Mouse (Mus musculus): ENCODE results near the gene Gale.

The Gale gene

DNA sequence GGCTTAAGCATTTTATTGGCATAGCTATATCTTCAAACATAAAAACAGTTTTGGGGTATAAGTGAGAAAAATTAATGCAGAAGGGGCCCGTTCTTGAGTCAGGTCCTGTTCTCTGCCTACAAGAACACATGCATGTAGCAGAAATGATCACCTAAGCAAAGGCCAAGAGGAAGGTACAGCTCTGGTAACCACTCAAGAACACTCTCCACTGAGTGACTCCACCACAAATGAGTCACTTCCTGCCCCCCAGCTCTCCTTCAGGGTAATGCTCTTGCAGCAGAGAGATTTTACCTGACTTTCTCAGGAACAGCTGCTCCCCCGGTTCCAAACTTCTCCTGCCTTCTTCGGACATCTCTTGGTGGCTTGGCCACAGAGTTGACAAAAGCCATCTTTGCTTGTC is 43.3 kb downstream of the Gale start:
- CTCF ChIA-PET, result interaction anchor here (0.6 kb wide), 1 partner anchor 10 kb away, joined by 5 read pairs; no protein-coding TSS in a partner anchor

DNA sequence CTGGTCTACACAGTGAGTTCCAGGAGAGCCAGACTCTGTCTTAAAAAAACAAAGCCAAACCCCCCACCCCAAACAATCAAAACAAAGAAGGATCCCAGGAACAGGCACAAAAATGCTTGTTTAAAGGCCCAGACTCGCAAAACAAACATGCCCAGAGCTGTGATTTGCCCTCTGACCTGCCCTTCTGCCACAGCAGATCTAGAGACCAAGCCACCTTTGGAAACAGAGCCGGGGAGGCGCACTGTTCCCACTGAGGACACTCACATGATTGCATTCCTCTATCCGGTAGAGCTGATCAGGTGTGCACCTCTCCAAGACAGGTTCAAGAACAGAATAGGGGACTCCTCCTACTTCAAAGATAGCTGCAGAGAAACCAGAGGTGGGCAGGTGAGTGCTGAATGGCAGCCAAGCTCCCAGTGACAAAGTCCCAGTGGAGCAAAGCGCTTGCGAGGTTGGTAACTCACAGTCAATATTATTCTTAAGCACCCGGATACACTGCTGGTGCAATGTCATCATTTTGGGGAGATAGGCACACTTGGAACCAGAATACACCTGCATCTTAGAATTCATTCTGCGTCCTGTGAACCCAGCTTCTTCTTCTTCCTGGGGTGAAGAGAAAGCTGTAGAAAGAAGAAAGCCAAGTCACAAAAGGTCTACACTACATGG is 45.4 kb downstream of the Gale start:
- CTCF ChIA-PET, result interaction anchor here (0.7 kb wide), 1 partner anchor 38 kb away, joined by 8 read pairs; no protein-coding TSS in a partner anchor

DNA sequence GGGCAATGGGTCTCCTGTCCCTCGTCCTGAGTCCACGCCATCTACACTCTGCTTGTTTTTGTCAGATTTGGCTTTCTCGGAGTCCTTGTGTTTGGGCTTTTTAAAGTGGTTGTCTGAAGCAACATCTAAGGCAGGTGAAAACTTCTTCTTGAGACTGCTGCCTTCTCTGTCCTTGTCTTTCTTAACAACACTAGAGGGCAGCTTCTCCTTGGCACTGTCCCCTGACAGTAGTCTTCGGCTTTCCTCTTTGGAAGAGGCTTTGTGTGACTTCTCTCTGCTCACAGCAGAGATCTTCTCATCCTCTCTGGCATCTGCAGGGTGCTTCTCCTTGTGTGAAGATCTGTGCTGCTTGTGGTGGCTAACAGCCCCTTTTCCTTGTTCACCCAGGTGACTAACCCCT is 47.1 kb downstream of the Gale start:
- CTCF ChIA-PET, result interaction anchor here (0.6 kb wide), 1 partner anchor 18 kb away, joined by 11 read pairs; no protein-coding TSS in a partner anchor

DNA sequence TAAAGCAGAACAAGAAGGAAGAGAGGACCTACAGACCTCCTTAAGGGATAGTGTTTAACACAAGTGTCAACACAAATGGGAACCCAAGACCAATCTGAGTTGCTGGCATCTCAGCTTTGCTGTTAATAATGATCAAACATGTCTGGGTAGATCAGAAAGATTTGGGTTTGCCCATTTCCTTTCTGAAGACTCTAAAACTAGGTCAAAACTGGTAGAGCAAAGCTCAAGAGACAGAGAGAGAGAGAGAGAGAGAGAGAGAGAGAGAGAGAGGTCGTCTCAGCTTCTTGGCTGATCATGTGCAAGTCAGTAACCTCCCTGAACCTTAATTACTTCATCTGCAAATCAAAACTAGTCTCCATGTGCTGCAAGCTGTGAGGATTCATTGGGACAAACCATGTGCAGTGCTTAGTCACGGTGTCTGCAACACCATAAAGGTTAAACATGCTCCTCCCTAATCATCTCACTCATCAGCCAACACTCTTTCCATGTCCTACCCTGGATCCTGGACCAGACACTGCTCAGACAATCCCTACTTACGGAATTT is 52.6 kb downstream of the Gale start:
- CTCF ChIA-PET, result interaction anchor here (0.6 to 1.1 kb wide), 4 partner anchors 10 to 141 kb away, joined by 3 to 7 read pairs (median 4); no protein-coding TSS in a partner anchor

Data from spleen, embryonic (tissue).